Mouse (Mus musculus) granulocyte monocyte progenitor cell, adult 5-6 weeks (primary cell): ENCODE data around the gene Gtf3a. TPM values are rescaled to one million over a fixed set of nuclear protein-coding genes. Genes with fewer than 3 reads are reported as not detected.

Experiments
- ATAC-seq: replicated peaks from 2 replicates; pipeline ENCODE4 v1.8.0; 2016; ENCODE audit warnings: mild to moderate bottlenecking, moderate TSS enrichment, inconsistent platforms; ENCODE audit not compliant: poor library complexity, severe bottlenecking
- total RNA-seq, 2 experiments: library from RNA; stranded (forward) in 1 of 2; stranded (reverse) in 1 of 2; fragments of 200-712, 200-1000 nt in 1 of 2; fragments of >200 nt in 1 of 2; fragmentation: Nextera tagmentation in 1 of 2; gene quantifications; 2 replicates each; pipeline ENCODE4 v1.2.3; 2014 to 2017

The Gtf3a gene
- total RNA-seq, 2 experiments from 2014 or later: 114 to 126 TPM

GRCm38 (mm10) chr5:146973858-146974780 lies 25.7 kb downstream of the Gtf3a start:
- ATAC-seq: peak; percentile 75

GRCm38 (mm10) chr5:146974781-146975123 lies 26.3 kb downstream of the Gtf3a start:
- ATAC-seq: no peak

- no peak for ATAC-seq
Observed at GRCm38 (mm10) chr5:146981376-146981775, 32.9 kb downstream of the Gtf3a start.

- peak; percentile 87 for ATAC-seq
Observed at GRCm38 (mm10) chr5:146983216-146983615, 34.8 kb downstream of the Gtf3a start.

GRCm38 (mm10) chr5:146985725-146986433 lies 37.4 kb downstream of the Gtf3a start:
- no peak for ATAC-seq

GRCm38 (mm10) chr5:146987588-146987987 lies 39.1 kb downstream of the Gtf3a start:
- no peak for ATAC-seq

GRCm38 (mm10) chr5:146989051-146989450 lies 40.6 kb downstream of the Gtf3a start:
- no peak for ATAC-seq

GRCm38 (mm10) chr5:146993509-146993908 lies 45.1 kb downstream of the Gtf3a start:
- ATAC-seq: no peak

GRCm38 (mm10) chr5:146994973-146995372 lies 46.5 kb downstream of the Gtf3a start:
- ATAC-seq: peak; percentile 50

GRCm38 (mm10) chr5:146996812-146997211 lies 48.4 kb downstream of the Gtf3a start:
- ATAC-seq: no peak

GRCm38 (mm10) chr5:146998802-146999201 lies 50.3 kb downstream of the Gtf3a start:
- no peak for ATAC-seq

GRCm38 (mm10) chr5:147001312-147001711 lies 52.9 kb downstream of the Gtf3a start:
- peak; percentile 42 for ATAC-seq

- no peak for ATAC-seq
Observed at GRCm38 (mm10) chr5:147003303-147003702, 54.8 kb downstream of the Gtf3a start.

Other genes starting within 250 kb of the Gtf3a start
- gene Usp12, start 153.7 kb upstream of the Gtf3a start, total RNA-seq (2014; fragmentation: Nextera tagmentation): 18.4 and 22.5 TPM in 2 replicates
- 24.0 and 57.3 TPM in 2 replicates for gene Usp12, start 153.7 kb upstream of the Gtf3a start, total RNA-seq (2017)
- 2,458 and 2,594 TPM in 2 replicates for gene Rpl21, start 115.8 kb upstream of the Gtf3a start, total RNA-seq (2014; fragmentation: Nextera tagmentation)
- 1,991 and 2,116 TPM in 2 replicates for gene Rpl21, start 115.8 kb upstream of the Gtf3a start, total RNA-seq (2017)
- not detected in 2 replicates for gene Rasl11a, start 103.6 kb upstream of the Gtf3a start, total RNA-seq (2014; fragmentation: Nextera tagmentation)
- gene Rasl11a, start 103.6 kb upstream of the Gtf3a start, total RNA-seq (2017): not detected in 2 replicates
- 9.5 and 11.8 TPM in 2 replicates for gene Mtif3, start 15.1 kb downstream of the Gtf3a start, total RNA-seq (2014; fragmentation: Nextera tagmentation)
- 24.9 and 27.5 TPM in 2 replicates for gene Mtif3, start 15.1 kb downstream of the Gtf3a start, total RNA-seq (2017)
- gene Lnx2, start 127.9 kb downstream of the Gtf3a start, total RNA-seq (2014; fragmentation: Nextera tagmentation): 7.9 and 8.9 TPM in 2 replicates
- 5.6 and 11.3 TPM in 2 replicates for gene Lnx2, start 127.9 kb downstream of the Gtf3a start, total RNA-seq (2017)
- 135 and 160 TPM in 2 replicates for gene Polr1d, start 128.4 kb downstream of the Gtf3a start, total RNA-seq (2014; fragmentation: Nextera tagmentation)
- 133 and 146 TPM in 2 replicates for gene Polr1d, start 128.4 kb downstream of the Gtf3a start, total RNA-seq (2017)
- not detected in 2 replicates for gene Gsx1, start 240.0 kb downstream of the Gtf3a start, total RNA-seq (2014; fragmentation: Nextera tagmentation)
- not detected in 2 replicates for gene Gsx1, start 240.0 kb downstream of the Gtf3a start, total RNA-seq (2017)